Mouse (Mus musculus) liver, adult 2 months (tissue): Measurements from ENCODE around the gene Ankrd6. TPM values are rescaled to one million over a fixed set of nuclear protein-coding genes. Genes with fewer than 3 reads are reported as not detected.

ENCODE experiments used
- DNase-seq: peaks from one replicate; pipeline ENCODE4 v3.0.0-alpha.2; 2011; ENCODE audit warnings: low read depth, low spot score; ENCODE audit errors: extremely low read depth
- H3K27ac ChIP-seq: fragments of 200-500 bp; replicated peaks from 2 replicates; pipeline ENCODE4 v1.5.1; 2012; ENCODE audit warnings: low read depth, mild to moderate bottlenecking, control low read depth, inconsistent platforms, low read length; ENCODE audit not compliant: insufficient read depth
- H3K27me3 ChIP-seq: fragments of 200-500 bp; 2 replicates; pipeline ENCODE4 v1.6.1; 2012; ENCODE audit warnings: mild to moderate bottlenecking, moderate library complexity, low read length, inconsistent platforms; ENCODE audit not compliant: control insufficient read depth, insufficient read depth
- H3K36me3 ChIP-seq: fragments of 200-500 bp; 2 replicates; pipeline ENCODE4 v1.6.1; 2012; ENCODE audit warnings: low read length, inconsistent platforms; ENCODE audit not compliant: control insufficient read depth, insufficient read depth
- H3K4me1 ChIP-seq: fragments of 200-500 bp; 2 replicates; pipeline ENCODE4 v1.6.1; 2011; ENCODE audit warnings: low read length; ENCODE audit not compliant: control insufficient read depth, insufficient read depth
- H3K4me3 ChIP-seq: fragments of 200-500 bp; 2 replicates; pipeline ENCODE4 v1.5.1; 2011; ENCODE audit warnings: low read depth, mild to moderate bottlenecking, control low read depth, low read length, moderate library complexity; ENCODE audit not compliant: insufficient read depth
- H3K79me2 ChIP-seq: fragments of 200-500 bp; 2 replicates; pipeline ENCODE4 v1.6.1; 2012; ENCODE audit warnings: inconsistent platforms, mild to moderate bottlenecking, low read length, moderate library complexity; ENCODE audit not compliant: control insufficient read depth, insufficient read depth
- H3K9ac ChIP-seq: fragments of 200-500 bp; 2 replicates; pipeline ENCODE4 v1.6.1; 2012; ENCODE audit warnings: low read depth, mild to moderate bottlenecking, control low read depth, inconsistent platforms, low read length
- CTCF ChIP-seq: fragments of 200-500 bp; IDR thresholded peaks from 2 replicates; pipeline ENCODE4 v1.5.1; 2011; ENCODE audit warnings: low read depth, low read length, control low read depth
- POLR2A ChIP-seq: fragments of 200-500 bp; IDR thresholded peaks from 2 replicates; pipeline ENCODE4 v1.6.1; 2011; ENCODE audit warnings: low read length, control low read depth; ENCODE audit not compliant: insufficient read depth; ENCODE audit errors: extremely low read depth
- WGBS: fragments of 180-500 bp; shearing (Covaris S2); methylation state at CpG from one replicate; pipeline ENCODE4 v1.1.7; 2018; 5-methylcytosine and 5-hydroxymethylcytosine counted together
- polyA plus RNA-seq: library from polyadenylated mRNA; depleted of rRNA; stranded (reverse); fragments of >200 nt; gene quantifications from 2 replicates; pipeline ENCODE4 v1.2.3, GENCODE M21; 2012
- total RNA-seq: library from RNA; depleted of rRNA; stranded (reverse); fragments of >200 nt; gene quantifications from 2 replicates; pipeline ENCODE4 v1.2.3, GENCODE M21; 2014

The Ankrd6 gene
- total and polyA plus RNA-seq, 2 experiments: 0.07 to 0.28 TPM

GRCm38 (mm10) chr4:32905913-32906312 lies 44.7 kb downstream of the Ankrd6 start:
- Histone ChIP-seq H3K9ac (no peak overlapping the region), H3K4me1 (no peaks in the 10 kb centered on the region), H3K4me3 (no peak overlapping the region), H3K27me3 (no peaks in the 10 kb centered on the region), H3K36me3 (no peaks in the 10 kb centered on the region), H3K79me2 (no peaks in the 10 kb centered on the region), H3K27ac (no peak overlapping the region)
- 94% methylated on average over 2 of the region's 2 CpGs for WGBS
- DNase-seq: no peak
- TF ChIP-seq CTCF (no peak), POLR2A (no peak)

- WGBS: 87% methylated on average over 2 of the region's 2 CpGs
- no peaks in the 10 kb centered on the region for H3K36me3 ChIP-seq
- H3K4me1 ChIP-seq: no peaks in the 10 kb centered on the region
- no peak overlapping the region for H3K27ac ChIP-seq
- H3K27me3 ChIP-seq: no peaks in the 10 kb centered on the region
- no peak for TF ChIP-seq CTCF
- no peak for TF ChIP-seq POLR2A
- no peak overlapping the region for H3K9ac ChIP-seq
- H3K79me2 ChIP-seq: no peaks in the 10 kb centered on the region
- DNase-seq: no peak
- H3K4me3 ChIP-seq: no peak overlapping the region
These were observed 45.3 kb downstream of the Ankrd6 start for GRCm38 (mm10) chr4:32905381-32905780.

GRCm38 (mm10) chr4:32903826-32904225 lies 46.8 kb downstream of the Ankrd6 start:
- Histone ChIP-seq H3K4me3 (no peak overlapping the region), H3K27ac (no peak overlapping the region), H3K9ac (no peak overlapping the region), H3K27me3 (no peaks in the 10 kb centered on the region), H3K4me1 (no peaks in the 10 kb centered on the region), H3K36me3 (no peaks in the 10 kb centered on the region), H3K79me2 (no peaks in the 10 kb centered on the region)
- 89% methylated on average over 7 of the region's 7 CpGs for WGBS
- TF ChIP-seq CTCF (no peak), POLR2A (no peak)
- DNase-seq: no peak

DNA sequence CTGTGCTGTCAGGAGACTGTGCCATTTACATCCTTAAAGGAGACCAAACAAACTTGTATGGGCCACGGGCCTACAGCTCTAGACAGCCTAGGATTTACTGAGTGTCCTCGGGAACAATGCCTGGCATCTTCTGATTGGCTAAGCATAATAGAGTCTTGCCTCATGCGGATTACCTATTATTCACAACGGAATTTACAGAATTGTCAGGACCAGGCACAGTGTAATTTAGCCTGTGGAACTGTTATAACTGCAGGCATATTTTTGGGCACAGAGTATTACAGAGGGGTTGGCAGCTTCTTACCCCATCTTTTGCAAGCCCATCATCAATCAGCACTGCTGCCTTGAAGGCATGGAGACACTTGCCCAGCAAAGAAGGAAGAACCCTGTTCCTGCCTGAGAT lies 51.6 kb downstream of the Ankrd6 start:
- Histone ChIP-seq H3K4me3 (no peak overlapping the region), H3K27ac (no peak overlapping the region), H3K27me3 (no peaks in the 10 kb centered on the region), H3K79me2 (no peaks in the 10 kb centered on the region), H3K4me1 (no peaks in the 10 kb centered on the region), H3K36me3 (no peaks in the 10 kb centered on the region), H3K9ac (no peak overlapping the region)
- TF ChIP-seq CTCF (no peak), POLR2A (no peak)
- DNase-seq: no peak
- WGBS: 69% methylated on average over 4 of the region's 4 CpGs

DNA sequence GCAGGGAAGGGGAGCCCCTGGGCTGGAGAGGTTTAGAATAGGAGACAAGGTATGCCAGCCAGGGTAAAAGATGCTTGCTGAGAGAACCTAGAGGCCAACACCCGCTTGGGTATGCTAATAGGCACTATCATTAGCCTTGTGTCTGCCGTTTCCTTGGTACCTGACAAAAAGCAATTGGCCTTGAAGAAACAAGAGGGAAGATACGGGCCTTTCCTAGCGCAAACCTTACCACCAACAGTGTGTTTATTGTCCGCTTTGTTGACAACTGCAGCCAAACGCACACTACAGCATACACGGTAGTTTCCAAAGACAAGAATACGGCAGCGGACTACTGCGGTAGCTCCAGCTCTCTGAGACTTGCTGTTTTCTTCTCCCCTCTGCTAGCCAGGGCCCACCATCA lies 59.3 kb downstream of the Ankrd6 start:
- DNase-seq: no peak
- Histone ChIP-seq H3K4me3 (no peak overlapping the region), H3K27ac (no peak overlapping the region), H3K4me1 (no peaks in the 10 kb centered on the region), H3K36me3 (no peaks in the 10 kb centered on the region), H3K9ac (no peak overlapping the region), H3K79me2 (no peaks in the 10 kb centered on the region), H3K27me3 (no peaks in the 10 kb centered on the region)
- 95% methylated on average over 10 of the region's 10 CpGs for WGBS
- TF ChIP-seq POLR2A (no peak), CTCF (no peak)

- DNase-seq: no peak
- no peak overlapping the region for H3K9ac ChIP-seq
- no peak overlapping the region for H3K4me3 ChIP-seq
- TF ChIP-seq POLR2A (no peak), CTCF (no peak)
- no peaks in the 10 kb centered on the region for H3K36me3 ChIP-seq
- no peaks in the 10 kb centered on the region for H3K4me1 ChIP-seq
- H3K27ac ChIP-seq: no peak overlapping the region
- H3K27me3 ChIP-seq: no peaks in the 10 kb centered on the region
- no peaks in the 10 kb centered on the region for H3K79me2 ChIP-seq
- WGBS: 81% methylated on average over 5 of the region's 5 CpGs
These were observed 59.9 kb downstream of the Ankrd6 start for GRCm38 (mm10) chr4:32890735-32891098.
